Mouse (Mus musculus) limb, embryonic 14.5 days (tissue): Measurements from ENCODE around the gene Poll. TPM values are rescaled to one million over a fixed set of nuclear protein-coding genes. Genes with fewer than 3 reads are reported as not detected.

ENCODE experiments used
- ATAC-seq: fragments of 200-750 bp; cut with Nextera tagmentation; 2 replicates; pipeline ENCODE4 v1.8.0; 2017; ENCODE audit warnings: low read depth, moderate number of reproducible peaks, moderate TSS enrichment; ENCODE audit not compliant: low FRiP score
- DNase-seq: peaks from one replicate; pipeline ENCODE4 v3.0.0-alpha.2; 2015; ENCODE audit warnings: low spot score
- H3K27ac ChIP-seq: fragments of 300-500 bp; sonication (generic); replicated peaks from 2 replicates; pipeline ENCODE4 v1.5.1; 2014; ENCODE audit warnings: low read depth, mild to moderate bottlenecking, low read length, moderate library complexity, mixed read lengths
- H3K27me3 ChIP-seq: fragments of 300-500 bp; sonication (generic); 2 replicates; pipeline ENCODE4 v1.6.1; 2014; ENCODE audit warnings: low read length, mixed read lengths; ENCODE audit not compliant: control insufficient read depth, insufficient read depth
- H3K36me3 ChIP-seq: fragments of 300-500 bp; sonication (generic); 2 replicates; pipeline ENCODE4 v1.6.1; 2014; ENCODE audit warnings: mild to moderate bottlenecking, low read length, moderate library complexity, mixed read lengths; ENCODE audit not compliant: control insufficient read depth, insufficient read depth
- H3K4me1 ChIP-seq: fragments of 300-500 bp; sonication (generic); 2 replicates; pipeline ENCODE4 v1.6.1; 2014; ENCODE audit warnings: antibody characterized with exemption, low read length, mixed read lengths; ENCODE audit not compliant: control insufficient read depth, insufficient read depth
- H3K4me2 ChIP-seq: fragments of 300-500 bp; sonication (generic); replicated peaks from 2 replicates; pipeline ENCODE4 v1.6.1; 2014; ENCODE audit warnings: low read depth, mild to moderate bottlenecking, low read length, moderate library complexity; ENCODE audit not compliant: severe bottlenecking
- H3K4me3 ChIP-seq: fragments of 300-500 bp; sonication (generic); replicated peaks from 2 replicates; pipeline ENCODE4 v1.5.1; 2014; ENCODE audit warnings: low read length
- H3K9ac ChIP-seq: fragments of 300-500 bp; sonication (generic); 2 replicates; pipeline ENCODE4 v1.6.1; 2014; ENCODE audit warnings: mild to moderate bottlenecking, low read depth, low read length, moderate library complexity; ENCODE audit not compliant: severe bottlenecking
- H3K9me3 ChIP-seq: fragments of 300-500 bp; sonication (generic); 2 replicates; pipeline ENCODE4 v1.6.1; 2016; ENCODE audit warnings: low read length; ENCODE audit not compliant: control insufficient read depth
- POLR2A ChIP-seq: fragments of 200-500 bp; IDR thresholded peaks from 2 replicates; pipeline ENCODE4 v1.8.0; 2012; ENCODE audit warnings: inconsistent platforms, mild to moderate bottlenecking, moderate library complexity, borderline replicate concordance; ENCODE audit not compliant: insufficient read depth, insufficient read length; ENCODE audit errors: extremely low read depth
- WGBS: fragments of 180-500 bp; shearing (Covaris S2); extraction: QIAGEN DNeasy Blood & Tissue Kit; methylation state at CpG from one replicate; pipeline ENCODE4 v1.1.7; 2014; 5-methylcytosine and 5-hydroxymethylcytosine counted together
- polyA plus RNA-seq, 2 experiments: library from polyadenylated mRNA; depleted of rRNA in 1 of 2; stranded (reverse) in 1 of 2; unstranded in 1 of 2; fragments of >200 nt; fragmentation: Nextera tagmentation in 1 of 2; extraction: Ambion mirVana in 1 of 2; gene quantifications; 2 replicates each; pipeline versions ENCODE4 v1.2.1 to v1.2.3; 2012 to 2014

The Poll gene
- polyA plus RNA-seq, 2 experiments, result 12.3 to 12.5 TPM

- DNase-seq (no peak), ATAC-seq (no peak)
- H3K27me3 ChIP-seq, result no peaks in the 10 kb centered on the region
- no peak overlapping the region for H3K4me2 ChIP-seq
- WGBS, result 86% methylated on average over 3 of the region's 3 CpGs
- TF ChIP-seq POLR2A, result no peak
- H3K9ac ChIP-seq, result no peak overlapping the region
- H3K9me3 ChIP-seq, result no peaks in the 10 kb centered on the region
- no peak overlapping the region for H3K27ac ChIP-seq
- H3K4me1 ChIP-seq, result no peaks in the 10 kb centered on the region
- H3K4me3 ChIP-seq, result no peak overlapping the region
- peaks cover 45% of the 10 kb centered on the region for H3K36me3 ChIP-seq
Observed at GRCm38 (mm10) chr19:45510680-45511079, 49.7 kb downstream of the Poll start.

GRCm38 (mm10) chr19:45507531-45507930 lies 52.8 kb downstream of the Poll start:
- ATAC-seq (no peak), DNase-seq (no peak)
- Histone ChIP-seq H3K9me3 (no peaks in the 10 kb centered on the region), H3K27me3 (no peaks in the 10 kb centered on the region), H3K4me2 (no peak overlapping the region), H3K27ac (no peak overlapping the region), H3K4me1 (no peaks in the 10 kb centered on the region), H3K4me3 (no peak overlapping the region), H3K36me3 (peaks cover 24% of the 10 kb centered on the region), H3K9ac (no peak overlapping the region)
- 77% methylated on average over 19 of the region's 19 CpGs for WGBS
- no peak for TF ChIP-seq POLR2A

GRCm38 (mm10) chr19:45505446-45505845 lies 54.9 kb downstream of the Poll start:
- no peak overlapping the region for H3K4me3 ChIP-seq
- H3K4me1 ChIP-seq, result no peaks in the 10 kb centered on the region
- H3K27ac ChIP-seq, result no peak overlapping the region
- no peak for DNase-seq
- H3K9me3 ChIP-seq, result no peaks in the 10 kb centered on the region
- 43% methylated on average over 7 of the region's 7 CpGs for WGBS
- H3K27me3 ChIP-seq, result no peaks in the 10 kb centered on the region
- H3K9ac ChIP-seq, result no peak overlapping the region
- no peak for TF ChIP-seq POLR2A
- H3K4me2 ChIP-seq, result no peak overlapping the region
- no peak for ATAC-seq
- peaks cover 18% of the 10 kb centered on the region for H3K36me3 ChIP-seq

Other genes with a start within 250 kb of the Poll start
- gene Btrc, start 196.8 kb downstream of the Poll start, polyA plus RNA-seq (2012; rRNA removed), result 38.3 and 41.5 TPM in 2 replicates
- 44.1 and 47.5 TPM in 2 replicates for gene Btrc, start 196.8 kb downstream of the Poll start, polyA plus RNA-seq (2014; fragmentation: Nextera tagmentation; extraction: Ambion mirVana)
- gene Gm17018, start 84 bp upstream of the Poll start, polyA plus RNA-seq (2012; rRNA removed), result 12.1 and 15.9 TPM in 2 replicates
- gene Gm17018, start 84 bp upstream of the Poll start, polyA plus RNA-seq (2014; fragmentation: Nextera tagmentation; extraction: Ambion mirVana), result 39.6 and 41.2 TPM in 2 replicates
- gene Fbxw4, start 99.8 kb upstream of the Poll start, polyA plus RNA-seq (2012; rRNA removed), result 52.2 and 94.4 TPM in 2 replicates
- gene Fbxw4, start 99.8 kb upstream of the Poll start, polyA plus RNA-seq (2014; fragmentation: Nextera tagmentation; extraction: Ambion mirVana), result 5.4 and 6.6 TPM in 2 replicates
- 1.1 and 1.5 TPM in 2 replicates for gene Fgf8, start 182.4 kb upstream of the Poll start, polyA plus RNA-seq (2012; rRNA removed)
- 0.29 and 0.46 TPM in 2 replicates for gene Fgf8, start 182.4 kb upstream of the Poll start, polyA plus RNA-seq (2014; fragmentation: Nextera tagmentation; extraction: Ambion mirVana)
- gene Npm3, start 189.1 kb upstream of the Poll start, polyA plus RNA-seq (2012; rRNA removed), result 130 and 162 TPM in 2 replicates
- gene Npm3, start 189.1 kb upstream of the Poll start, polyA plus RNA-seq (2014; fragmentation: Nextera tagmentation; extraction: Ambion mirVana), result 20.2 and 21.7 TPM in 2 replicates
- gene Mgea5, start 223.3 kb upstream of the Poll start, polyA plus RNA-seq (2012; rRNA removed), result 79.8 and 85.3 TPM in 2 replicates
- 59.0 and 66.9 TPM in 2 replicates for gene Mgea5, start 223.3 kb upstream of the Poll start, polyA plus RNA-seq (2014; fragmentation: Nextera tagmentation; extraction: Ambion mirVana)